Mouse (Mus musculus): ENCODE measurements around the gene Egfr. TPM values are rescaled to one million over a fixed set of nuclear protein-coding genes. Genes with fewer than 3 reads are reported as not detected.

Gene Egfr
- polyA plus RNA-seq, 1 experiment from 2014 or later = 9.3 TPM

GRCm38 (mm10) chr11:16753154-16754040 is 1.4 kb downstream of the Egfr start:
- no peaks in the 10 kb centered on the region for H3K36me3 ChIP-seq
- ATAC-seq (ENCODE audit: borderline replicate concordance, extremely low read depth, low FRiP score, low TSS enrichment) = no peak
- H3K4me1 ChIP-seq = peaks cover 27% of the 10 kb centered on the region
- H3K4me2 ChIP-seq = peak overlapping the region; percentile 94
- H3K9ac ChIP-seq = peak overlapping the region; percentile 58
- no peaks in the 10 kb centered on the region for H3K9me3 ChIP-seq
- no peak overlapping the region for H3K27ac ChIP-seq
- 20% methylated on average over 18 of the region's 18 CpGs for WGBS
- H3K4me3 ChIP-seq = peak overlapping the region; percentile 74
- H3K27me3 ChIP-seq = peaks cover 7% of the 10 kb centered on the region; the same call in 1 of the 2 replicates

GRCm38 (mm10) chr11:16759930-16760329 is 7.9 kb downstream of the Egfr start:
- no peaks in the 10 kb centered on the region for H3K36me3 ChIP-seq
- no peak overlapping the region for H3K27ac ChIP-seq
- no peaks in the 10 kb centered on the region for H3K9me3 ChIP-seq
- WGBS = 55% methylated on average over 6 of the region's 6 CpGs
- no peak for ATAC-seq (ENCODE audit: borderline replicate concordance, extremely low read depth, low FRiP score, low TSS enrichment)
- no peak overlapping the region for H3K4me3 ChIP-seq
- no peak overlapping the region for H3K4me2 ChIP-seq
- H3K9ac ChIP-seq = no peak overlapping the region
- no peaks in the 10 kb centered on the region for H3K27me3 ChIP-seq
- no peaks in the 10 kb centered on the region for H3K4me1 ChIP-seq

- H3K9ac ChIP-seq = no peak overlapping the region
- no peaks in the 10 kb centered on the region for H3K36me3 ChIP-seq
- H3K4me3 ChIP-seq = no peak overlapping the region
- no peaks in the 10 kb centered on the region for H3K27me3 ChIP-seq
- H3K27ac ChIP-seq = no peak overlapping the region
- no peaks in the 10 kb centered on the region for H3K9me3 ChIP-seq
- 87% methylated on average over 2 of the region's 2 CpGs for WGBS
- H3K4me1 ChIP-seq = no peaks in the 10 kb centered on the region
- H3K4me2 ChIP-seq = no peak overlapping the region
- ATAC-seq (ENCODE audit: borderline replicate concordance, extremely low read depth, low FRiP score, low TSS enrichment) = no peak
These were observed 9.2 kb downstream of the Egfr start for GRCm38 (mm10) chr11:16761184-16761583.

- no peak for ATAC-seq (ENCODE audit: borderline replicate concordance, extremely low read depth, low FRiP score, low TSS enrichment)
- Histone ChIP-seq H3K4me2 (no peak overlapping the region), H3K9ac (no peak overlapping the region), H3K36me3 (no peaks in the 10 kb centered on the region), H3K9me3 (no peaks in the 10 kb centered on the region), H3K27me3 (no peaks in the 10 kb centered on the region), H3K27ac (no peak overlapping the region), H3K4me3 (no peak overlapping the region), H3K4me1 (peaks cover 21% of the 10 kb centered on the region)
- WGBS = 61% methylated on average over 9 of the region's 9 CpGs
These were observed 14.2 kb downstream of the Egfr start for GRCm38 (mm10) chr11:16766038-16766815.

- Histone ChIP-seq H3K4me3 (no peak overlapping the region), H3K4me2 (no peak overlapping the region), H3K27me3 (no peaks in the 10 kb centered on the region), H3K9me3 (no peaks in the 10 kb centered on the region), H3K27ac (no peak overlapping the region), H3K36me3 (no peaks in the 10 kb centered on the region), H3K9ac (no peak overlapping the region), H3K4me1 (peaks cover 21% of the 10 kb centered on the region)
- 46% methylated on average over 2 of the region's 2 CpGs for WGBS
- ATAC-seq (ENCODE audit: borderline replicate concordance, extremely low read depth, low FRiP score, low TSS enrichment) = no peak
These were observed 16.0 kb downstream of the Egfr start for GRCm38 (mm10) chr11:16767984-16768383.

- 77% methylated on average over 4 of the region's 4 CpGs for WGBS
- no peak for ATAC-seq (ENCODE audit: borderline replicate concordance, extremely low read depth, low FRiP score, low TSS enrichment)
- Histone ChIP-seq H3K4me1 (peaks cover 21% of the 10 kb centered on the region), H3K9me3 (no peaks in the 10 kb centered on the region), H3K27me3 (no peaks in the 10 kb centered on the region), H3K4me3 (no peak overlapping the region), H3K27ac (0 out of 2 replicates have a peak overlapping the region, but pooled peaks have one; percentile 41), H3K9ac (no peak overlapping the region), H3K36me3 (no peaks in the 10 kb centered on the region), H3K4me2 (no peak overlapping the region)
These were observed 17.3 kb downstream of the Egfr start for GRCm38 (mm10) chr11:16769276-16769675.

- no peak overlapping the region for H3K4me3 ChIP-seq
- peak; percentile 57; the same call in 1 of the 2 replicates for ATAC-seq (ENCODE audit: borderline replicate concordance, extremely low read depth, low FRiP score, low TSS enrichment)
- no peak overlapping the region for H3K4me2 ChIP-seq
- no peak overlapping the region for H3K9ac ChIP-seq
- H3K9me3 ChIP-seq = no peaks in the 10 kb centered on the region
- H3K36me3 ChIP-seq = no peaks in the 10 kb centered on the region
- H3K27me3 ChIP-seq = no peaks in the 10 kb centered on the region
- peak overlapping the region; percentile 41; the same call in 1 of the 2 replicates for H3K27ac ChIP-seq
- H3K4me1 ChIP-seq = peaks cover 21% of the 10 kb centered on the region
- WGBS = 40% methylated on average over 3 of the region's 3 CpGs
These were observed 17.8 kb downstream of the Egfr start for GRCm38 (mm10) chr11:16769709-16770303.

- Histone ChIP-seq H3K4me3 (no peak overlapping the region), H3K36me3 (no peaks in the 10 kb centered on the region), H3K9ac (no peak overlapping the region), H3K4me1 (peaks cover 21% of the 10 kb centered on the region), H3K27me3 (no peaks in the 10 kb centered on the region), H3K27ac (no peak overlapping the region), H3K9me3 (no peaks in the 10 kb centered on the region), H3K4me2 (no peak overlapping the region)
- no peak for ATAC-seq (ENCODE audit: borderline replicate concordance, extremely low read depth, low FRiP score, low TSS enrichment)
- 63% methylated on average over 4 of the region's 4 CpGs for WGBS
These were observed 19.0 kb downstream of the Egfr start for GRCm38 (mm10) chr11:16770966-16771365.

- no peaks in the 10 kb centered on the region for H3K27me3 ChIP-seq
- H3K4me1 ChIP-seq = peaks cover 18% of the 10 kb centered on the region
- no peaks in the 10 kb centered on the region for H3K9me3 ChIP-seq
- 40% methylated on average over 4 of the region's 4 CpGs for WGBS
- no peak overlapping the region for H3K4me3 ChIP-seq
- no peaks in the 10 kb centered on the region for H3K36me3 ChIP-seq
- no peak overlapping the region for H3K4me2 ChIP-seq
- ATAC-seq (ENCODE audit: borderline replicate concordance, extremely low read depth, low FRiP score, low TSS enrichment) = no peak
- H3K9ac ChIP-seq = no peak overlapping the region
- no peak overlapping the region for H3K27ac ChIP-seq
These were observed 20.7 kb downstream of the Egfr start for GRCm38 (mm10) chr11:16772717-16773116.

- H3K9ac ChIP-seq = no peak overlapping the region
- no peak for ATAC-seq (ENCODE audit: borderline replicate concordance, extremely low read depth, low FRiP score, low TSS enrichment)
- H3K4me1 ChIP-seq = peaks cover 4% of the 10 kb centered on the region
- no peaks in the 10 kb centered on the region for H3K36me3 ChIP-seq
- no peak overlapping the region for H3K4me2 ChIP-seq
- H3K27me3 ChIP-seq = no peaks in the 10 kb centered on the region
- no peak overlapping the region for H3K4me3 ChIP-seq
- no peak overlapping the region for H3K27ac ChIP-seq
- WGBS = 45% methylated on average over 2 of the region's 2 CpGs
- no peaks in the 10 kb centered on the region for H3K9me3 ChIP-seq
These were observed 25.0 kb downstream of the Egfr start for GRCm38 (mm10) chr11:16776967-16777366.

- Histone ChIP-seq H3K4me1 (peaks cover 20% of the 10 kb centered on the region), H3K36me3 (no peaks in the 10 kb centered on the region), H3K27me3 (no peaks in the 10 kb centered on the region), H3K4me3 (no peak overlapping the region), H3K4me2 (no peak overlapping the region), H3K9ac (no peak overlapping the region), H3K27ac (no peak overlapping the region), H3K9me3 (no peaks in the 10 kb centered on the region)
- no peak for ATAC-seq (ENCODE audit: borderline replicate concordance, extremely low read depth, low FRiP score, low TSS enrichment)
- WGBS = 49% methylated on average over 2 of the region's 2 CpGs
These were observed 29.6 kb downstream of the Egfr start for GRCm38 (mm10) chr11:16781604-16782003.

Data from lung, embryonic 15.5 days (tissue).